Mouse (Mus musculus) liver, postnatal 0 days (tissue): ENCODE measurements around the gene Rac3.

ENCODE experiments used
- CTCF ChIP-seq: sonication (generic); IDR thresholded peaks from 2 replicates; pipeline ENCODE4 v1.5.1; 2016; ENCODE audit warnings: antibody characterized with exemption, low read depth
- EP300 ChIP-seq: IDR thresholded peaks from 2 replicates; pipeline ENCODE4 v1.6.1; 2016; ENCODE audit warnings: antibody characterized with exemption, low read depth, mild to moderate bottlenecking

- TF ChIP-seq CTCF (peak; percentile 63), EP300 (no peak)
These were observed 5.9 kb downstream of the Rac3 start, which contains the start of gene Dcxr for GRCm38 (mm10) chr11:120727169-120727527.
